Mouse (Mus musculus) embryonic facial prominence, embryonic 11.5 days (tissue): ENCODE measurements around the gene Olfr649. TPM values are rescaled to one million over a fixed set of nuclear protein-coding genes. Genes with fewer than 3 reads are reported as not detected.

Experiments
- ATAC-seq: fragments of 200-750 bp; cut with Nextera tagmentation; replicated peaks from 2 replicates; pipeline ENCODE4 v1.8.0; 2017; ENCODE audit warnings: low read depth; ENCODE audit not compliant: insufficient number of reproducible peaks, low FRiP score, low TSS enrichment
- DNase-seq: peaks from one replicate; pipeline ENCODE4 v3.0.0-alpha.2; 2015; ENCODE audit warnings: low spot score
- H3K27ac ChIP-seq: fragments of 300-500 bp; sonication (generic); replicated peaks from 2 replicates; pipeline ENCODE4 v1.5.1; 2014; ENCODE audit warnings: mild to moderate bottlenecking, low read depth, low read length, control low read depth
- H3K27me3 ChIP-seq: fragments of 300-500 bp; sonication (generic); 2 replicates; pipeline ENCODE4 v1.6.1; 2014; ENCODE audit warnings: mild to moderate bottlenecking, low read length, moderate library complexity, mixed read lengths; ENCODE audit not compliant: control insufficient read depth, insufficient read depth
- H3K36me3 ChIP-seq: fragments of 300-500 bp; sonication (generic); replicated peaks from 2 replicates; pipeline ENCODE4 v1.6.1; 2014; ENCODE audit warnings: low read depth, mild to moderate bottlenecking, low read length, moderate library complexity, mixed read lengths; ENCODE audit not compliant: control insufficient read depth, insufficient read depth
- H3K4me1 ChIP-seq: fragments of 300-500 bp; sonication (generic); 2 replicates; pipeline ENCODE4 v1.6.1; 2014; ENCODE audit warnings: low read length, mixed read lengths; ENCODE audit not compliant: control insufficient read depth, insufficient read depth
- H3K4me2 ChIP-seq: fragments of 300-500 bp; sonication (generic); 2 replicates; pipeline ENCODE4 v1.6.1; 2014; ENCODE audit warnings: low read depth, mild to moderate bottlenecking, control low read depth, low read length, moderate library complexity
- H3K4me3 ChIP-seq: fragments of 300-500 bp; sonication (generic); 2 replicates; pipeline ENCODE4 v1.5.1; 2014; ENCODE audit warnings: low read depth, low read length, control low read depth
- H3K9ac ChIP-seq: fragments of 300-500 bp; sonication (generic); replicated peaks from 2 replicates; pipeline ENCODE4 v1.6.1; 2014; ENCODE audit warnings: mild to moderate bottlenecking, control low read depth, low read length
- H3K9me3 ChIP-seq: fragments of 300-500 bp; sonication (generic); replicated peaks from 2 replicates; pipeline ENCODE4 v1.6.1; 2016; ENCODE audit warnings: mild to moderate bottlenecking, low read length, inconsistent platforms, mixed read lengths; ENCODE audit not compliant: control insufficient read depth
- WGBS: fragments of 180-500 bp; shearing (Covaris S2); extraction: QIAGEN DNeasy Blood & Tissue Kit; methylation state at CpG from one replicate; pipeline ENCODE4 v1.1.7; 2014; 5-methylcytosine and 5-hydroxymethylcytosine counted together
- polyA plus RNA-seq: library from polyadenylated mRNA; unstranded; fragments of >200 nt; fragmentation: Nextera tagmentation; extraction: Ambion mirVana; gene quantifications from 2 replicates; pipeline ENCODE4 v1.2.1, GENCODE M21; 2014

Gene Olfr649
- polyA plus RNA-seq, 1 experiment from 2014 or later = not detected

- ATAC-seq = no peak
Measured at GRCm38 (mm10) chr7:104169634-104170204, 26.1 kb downstream of the Olfr649 start.

GRCm38 (mm10) chr7:104167105-104167504 lies 28.7 kb downstream of the Olfr649 start:
- WGBS = 84% methylated on average over 6 of the region's 6 CpGs
- ATAC-seq = no peak
- H3K36me3 ChIP-seq = no peaks in the 10 kb centered on the region

More at GRCm38 (mm10) chr7:104169634-104170204, 26.1 kb downstream of the Olfr649 start:
- WGBS = 72% methylated on average over 6 of the region's 6 CpGs
- no peak for DNase-seq
- H3K36me3 ChIP-seq = no peaks in the 10 kb centered on the region
- H3K4me1 ChIP-seq = no peaks in the 10 kb centered on the region
- H3K4me3 ChIP-seq = no peak overlapping the region
- H3K27ac ChIP-seq = no peak overlapping the region
- no peak overlapping the region for H3K9ac ChIP-seq
- H3K27me3 ChIP-seq = no peaks in the 10 kb centered on the region
- H3K9me3 ChIP-seq = no peaks in the 10 kb centered on the region
- no peak overlapping the region for H3K4me2 ChIP-seq

GRCm38 (mm10) chr7:104150456-104150855 lies 45.3 kb downstream of the Olfr649 start, which contains the start of gene Ubqlnl:
Gene Ubqlnl, minus strand, starts transcription at chr7:104150556.
- H3K36me3 ChIP-seq = no peaks in the 10 kb centered on the region
- no peak within 1 kb of the TSS for H3K9ac ChIP-seq
- no peaks in the 10 kb centered on the region for H3K27me3 ChIP-seq
- 84% methylated on average over 2 of the region's 2 CpGs for WGBS
- no peak within 1 kb of the TSS for H3K27ac ChIP-seq
- H3K4me2 ChIP-seq = no peak within 1 kb of the TSS
- H3K4me3 ChIP-seq = no peak within 1 kb of the TSS
- H3K4me1 ChIP-seq = no peaks in the 10 kb centered on the region
- DNase-seq (no peak), ATAC-seq (no peak)
- no peaks in the 10 kb centered on the region for H3K9me3 ChIP-seq

More at GRCm38 (mm10) chr7:104167105-104167504, 28.7 kb downstream of the Olfr649 start:
- DNase-seq = no peak
- Histone ChIP-seq H3K9me3 (no peaks in the 10 kb centered on the region), H3K4me1 (no peaks in the 10 kb centered on the region), H3K27ac (no peak overlapping the region), H3K4me2 (no peak overlapping the region), H3K4me3 (no peak overlapping the region), H3K9ac (no peak overlapping the region), H3K27me3 (no peaks in the 10 kb centered on the region)

GRCm38 (mm10) chr7:104143179-104143578 lies 52.6 kb downstream of the Olfr649 start, which contains the start of gene Ubqln3:
Gene Ubqln3, minus strand, starts transcription at chr7:104143279.
- H3K9me3 ChIP-seq = no peaks in the 10 kb centered on the region; the same call in 1 of the 2 replicates
- no peaks in the 10 kb centered on the region for H3K36me3 ChIP-seq
- no peak within 1 kb of the TSS for H3K9ac ChIP-seq
- no peaks in the 10 kb centered on the region for H3K27me3 ChIP-seq
- no peaks in the 10 kb centered on the region for H3K4me1 ChIP-seq
- no peak for ATAC-seq
- H3K27ac ChIP-seq = no peak within 1 kb of the TSS
- DNase-seq = no peak
- H3K4me3 ChIP-seq = no peak within 1 kb of the TSS
- WGBS = 73% methylated on average over 3 of the region's 3 CpGs
- H3K4me2 ChIP-seq = no peak within 1 kb of the TSS

Other genes with a start within 250 kb of the Olfr649 start
- not detected in 2 replicates for gene Olfr635, start 224.8 kb downstream of the Olfr649 start, polyA plus RNA-seq
- not detected in 2 replicates for gene Olfr638, start 197.2 kb downstream of the Olfr649 start, polyA plus RNA-seq
- not detected in 2 replicates for gene Olfr639, start 178.7 kb downstream of the Olfr649 start, polyA plus RNA-seq
- not detected in 2 replicates for gene Olfr640, start 170.4 kb downstream of the Olfr649 start, polyA plus RNA-seq
- not detected in 2 replicates for gene Olfr641, start 160.5 kb downstream of the Olfr649 start, polyA plus RNA-seq
- gene Olfr642, start 143.3 kb downstream of the Olfr649 start, polyA plus RNA-seq = not detected in 2 replicates
- gene 4930516K23Rik, start 134.5 kb downstream of the Olfr649 start, polyA plus RNA-seq = not detected in 2 replicates
- not detected in 2 replicates for gene Olfr644, start 124.1 kb downstream of the Olfr649 start, polyA plus RNA-seq
- not detected in 2 replicates for gene Olfr645, start 110.5 kb downstream of the Olfr649 start, polyA plus RNA-seq
- gene Olfr646, start 91.1 kb downstream of the Olfr649 start, polyA plus RNA-seq = not detected in 2 replicates
- gene Ubqln5, start 66.2 kb downstream of the Olfr649 start, polyA plus RNA-seq = not detected in 2 replicates
- not detected in 2 replicates for gene Olfr643, start 58.6 kb downstream of the Olfr649 start, polyA plus RNA-seq
- not detected in 2 replicates for gene Ubqln3, start 52.7 kb downstream of the Olfr649 start, polyA plus RNA-seq
- gene Ubqlnl, start 45.4 kb downstream of the Olfr649 start, polyA plus RNA-seq = not detected in 2 replicates
- gene Olfm5, start 31.2 kb downstream of the Olfr649 start, polyA plus RNA-seq = not detected in 2 replicates
- 0.15 and 0.27 TPM in 2 replicates for gene Olfr648, start 12.6 kb downstream of the Olfr649 start, polyA plus RNA-seq
- 2.9 and 3.5 TPM in 2 replicates for gene Trim6, start 22.8 kb upstream of the Olfr649 start, polyA plus RNA-seq
- 0.83 and 0.98 TPM in 2 replicates for gene Trim34a, start 48.5 kb upstream of the Olfr649 start, polyA plus RNA-seq
- gene Trim5, start 92.1 kb upstream of the Olfr649 start, polyA plus RNA-seq = 0.11 TPM in 1 of 2 replicates, not detected in the other
- 1.7 and 2.9 TPM in 2 replicates for gene Trim12a, start 119.5 kb upstream of the Olfr649 start, polyA plus RNA-seq
- gene Trim34b, start 133.5 kb upstream of the Olfr649 start, polyA plus RNA-seq = not detected in 2 replicates
- gene Trim12c, start 157.4 kb upstream of the Olfr649 start, polyA plus RNA-seq = 1.0 and 1.2 TPM in 2 replicates
- gene Trim30b, start 173.9 kb upstream of the Olfr649 start, polyA plus RNA-seq = not detected in 2 replicates
- not detected in 2 replicates for gene Trim30c, start 204.9 kb upstream of the Olfr649 start, polyA plus RNA-seq